Mouse (Mus musculus) bone marrow macrophage, adult 2 months (primary cell): Measurements from ENCODE around the gene Prm1.

Source experiments
- CTCF ChIP-seq: IDR thresholded peaks from 2 replicates; pipeline ENCODE4 v1.5.1; 2012; ENCODE audit warnings: low read depth, mild to moderate bottlenecking, low read length, moderate library complexity
- POLR2A ChIP-seq: IDR thresholded peaks from 2 replicates; pipeline ENCODE4 v1.6.1; 2012; ENCODE audit warnings: mild to moderate bottlenecking, low read depth, low read length, borderline replicate concordance

- TF ChIP-seq CTCF: no peak
- TF ChIP-seq POLR2A: no peak
Measured at GRCm38 (mm10) chr16:10783451-10783850, 22.2 kb downstream of the Prm1 start.
